Mouse (Mus musculus) cerebellum, adult 2 months (tissue): ENCODE data around the gene Olfr859. TPM values are rescaled to one million over a fixed set of nuclear protein-coding genes. Genes with fewer than 3 reads are reported as not detected.
"Not testable (repeated sequence)": the region's sequence is repeated elsewhere in the genome, so short reads cannot be mapped to it uniquely, and the experiment has no call there.

Experiments used
- DNase-seq, 2 experiments: peaks; one replicate each; pipeline ENCODE4 v3.0.0; 2021
- H3K27ac ChIP-seq: fragments of 200-500 bp; 2 replicates; pipeline ENCODE4 v1.5.1; 2012; ENCODE audit warnings: low read length, control low read depth, inconsistent platforms; ENCODE audit not compliant: insufficient read depth
- H3K27me3 ChIP-seq: fragments of 200-500 bp; 2 replicates; pipeline ENCODE4 v1.6.1; 2012; ENCODE audit warnings: inconsistent platforms, mild to moderate bottlenecking, low read length, moderate library complexity; ENCODE audit not compliant: control insufficient read depth, insufficient read depth
- H3K4me1 ChIP-seq: fragments of 200-500 bp; 2 replicates; pipeline ENCODE4 v1.6.1; 2011; ENCODE audit warnings: low read length; ENCODE audit not compliant: control insufficient read depth, insufficient read depth
- H3K4me3 ChIP-seq: fragments of 200-500 bp; replicated peaks from 2 replicates; pipeline ENCODE3; 2011; ENCODE audit warnings: mild to moderate bottlenecking, low read depth, low read length, control low read depth; ENCODE audit not compliant: insufficient read depth
- CTCF ChIP-seq: fragments of 200-500 bp; IDR thresholded peaks from 2 replicates; pipeline ENCODE4 v1.5.1; 2011; ENCODE audit warnings: low read depth, mild to moderate bottlenecking, control low read depth, low read length, moderate library complexity, borderline replicate concordance; ENCODE audit not compliant: insufficient read depth
- POLR2A ChIP-seq: fragments of 200-500 bp; IDR thresholded peaks from 2 replicates; pipeline ENCODE4 v1.6.1; 2011; ENCODE audit warnings: low read length, control low read depth, borderline replicate concordance; ENCODE audit not compliant: insufficient read depth
- WGBS: fragments of 180-500 bp; shearing (Covaris S2); methylation state at CpG from one replicate; pipeline ENCODE4 v1.1.7; 2018; 5-methylcytosine and 5-hydroxymethylcytosine counted together
- polyA plus RNA-seq: library from polyadenylated mRNA; depleted of rRNA; stranded (reverse); fragments of >200 nt; gene quantifications from 2 replicates; pipeline ENCODE4 v1.2.3, GENCODE M21; 2012; rRNA removed

Gene Olfr859
- not detected in 2 replicates for polyA plus RNA-seq

DNA sequence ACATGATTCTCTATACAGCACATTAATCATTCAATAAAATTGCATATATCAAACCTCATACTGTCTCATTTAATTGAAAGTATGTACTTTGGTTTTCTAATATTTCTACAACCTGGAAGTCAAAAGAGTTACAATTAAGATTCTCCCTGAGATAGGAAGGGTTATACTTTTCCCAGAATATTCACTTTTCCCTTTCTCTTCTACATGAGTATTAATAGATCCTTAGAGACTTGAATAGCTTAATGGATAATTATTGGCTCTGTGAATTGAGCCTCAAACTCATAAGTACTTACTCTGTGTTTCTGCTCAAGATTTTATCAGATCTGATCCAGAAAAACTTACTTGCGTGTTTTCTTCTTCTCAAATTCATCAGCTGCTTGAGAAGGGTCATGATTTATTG is at the start of gene Olfr859:
Gene Olfr859, plus strand, starts transcription at position 301 of the 400 bp plus-strand sequence.
- H3K27me3 ChIP-seq, H3K4me1 ChIP-seq, H3K4me3 ChIP-seq, DNase-seq, H3K27ac ChIP-seq: not testable (repeated sequence)
- WGBS, result 49% methylated on average over 1 of the region's 1 CpGs

DNA sequence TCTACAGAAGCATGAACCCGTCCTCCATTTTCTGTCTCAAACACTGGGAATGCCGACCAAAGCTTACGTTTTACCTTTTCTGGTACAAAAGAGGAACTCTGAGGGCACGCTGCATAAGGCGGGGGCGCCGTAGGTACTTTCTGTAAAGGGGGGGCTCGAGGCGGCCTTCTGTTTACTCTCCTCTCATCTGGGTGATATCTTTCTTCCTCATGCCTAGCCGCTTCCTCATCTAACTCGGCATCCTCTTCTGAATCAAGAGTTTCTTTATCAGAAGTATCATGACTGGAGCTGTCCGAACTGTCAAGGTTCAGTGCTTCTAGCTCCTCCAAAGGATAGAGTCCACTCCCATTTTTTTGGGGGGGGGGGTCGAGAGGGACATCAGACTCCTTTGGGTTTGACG is 35.6 kb upstream of the Olfr859 start:
- Histone ChIP-seq H3K4me1 (no peaks in the 10 kb centered on the region), H3K27me3 (no peaks in the 10 kb centered on the region), H3K27ac (no peak overlapping the region), H3K4me3 (no peak overlapping the region)
- WGBS, result 81% methylated on average over 14 of the region's 14 CpGs
- DNase-seq, result no peak
- TF ChIP-seq CTCF (no peak), POLR2A (no peak)

DNA sequence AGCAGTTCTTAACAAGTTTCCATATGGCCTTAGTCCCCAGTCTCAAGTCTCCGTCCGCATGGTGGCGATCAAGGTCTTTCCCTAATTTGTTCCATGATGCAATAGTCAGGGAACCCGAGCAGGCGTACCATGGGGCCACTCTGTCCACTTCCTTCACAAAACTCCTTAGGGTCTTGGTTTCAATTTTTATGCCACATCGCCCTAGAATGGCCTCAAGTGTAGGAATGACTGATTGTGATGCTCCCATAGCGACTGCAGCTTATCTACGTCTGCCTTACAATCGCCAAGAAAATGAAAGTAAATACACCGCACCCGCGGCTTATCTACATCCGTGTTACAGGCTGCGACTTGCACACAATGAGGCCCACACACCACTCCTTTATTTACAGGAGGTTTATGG is 35.0 kb upstream of the Olfr859 start:
- no peak for DNase-seq
- H3K27me3 ChIP-seq, result no peaks in the 10 kb centered on the region
- no peak for TF ChIP-seq CTCF
- TF ChIP-seq POLR2A, result no peak
- H3K4me1 ChIP-seq, result no peaks in the 10 kb centered on the region
- 94% methylated on average over 14 of the region's 14 CpGs for WGBS
- H3K4me3 ChIP-seq, result no peak overlapping the region
- no peak overlapping the region for H3K27ac ChIP-seq

DNA sequence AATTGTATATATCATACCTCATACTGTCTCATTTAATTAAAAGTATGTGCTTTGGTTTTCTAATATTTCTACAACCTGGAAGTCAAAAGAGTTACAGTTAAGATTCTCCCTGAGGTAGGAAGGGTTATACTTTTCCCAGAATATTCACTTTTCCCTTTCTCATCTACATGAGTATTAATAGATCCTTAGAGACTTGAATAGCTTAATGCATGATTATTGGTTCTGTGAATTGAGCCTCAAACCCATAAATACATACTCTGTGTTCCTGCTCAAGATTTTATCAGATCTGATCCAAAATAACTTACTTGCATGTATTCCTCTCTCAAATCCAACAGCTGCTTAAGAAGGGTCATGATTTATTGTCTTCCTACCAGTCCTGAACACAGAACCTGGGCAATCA is 24.7 kb upstream of the Olfr859 start, which contains the start of gene Olfr58:
Gene Olfr58, plus strand, starts transcription at position 301 of the 400 bp plus-strand sequence.
- H3K4me1 ChIP-seq, result no peaks in the 10 kb centered on the region
- no peak for TF ChIP-seq CTCF
- TF ChIP-seq POLR2A, result no peak
- DNase-seq, result no peak
- H3K4me3 ChIP-seq, result no peak within 1 kb of the TSS
- no peak within 1 kb of the TSS for H3K27ac ChIP-seq
- no peaks in the 10 kb centered on the region for H3K27me3 ChIP-seq

DNA sequence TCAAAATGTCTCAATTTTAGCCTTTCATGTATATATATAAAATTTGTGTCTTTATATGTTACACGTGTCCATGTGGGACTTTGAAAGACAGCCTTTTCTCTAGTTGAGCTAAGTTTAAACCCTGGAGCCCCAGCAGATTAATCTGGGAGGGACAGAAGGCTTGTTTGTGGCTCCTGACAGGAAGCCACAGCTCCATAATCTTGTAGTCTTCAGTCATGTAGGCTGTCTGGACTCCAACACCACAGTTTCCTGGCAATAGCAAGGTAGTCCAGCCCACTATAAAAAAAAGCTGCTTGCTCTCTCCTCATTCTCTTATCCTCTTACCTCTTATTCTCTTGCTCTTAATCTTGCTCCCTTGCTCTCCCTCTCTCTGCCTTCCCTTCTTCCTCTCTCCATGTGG is 1.7 kb upstream of the Olfr859 start:
- WGBS, result 61% methylated on average over 1 of the region's 1 CpGs
- TF ChIP-seq CTCF, result no peak
- no peak for TF ChIP-seq POLR2A
- no peak overlapping the region for H3K27ac ChIP-seq

DNA sequence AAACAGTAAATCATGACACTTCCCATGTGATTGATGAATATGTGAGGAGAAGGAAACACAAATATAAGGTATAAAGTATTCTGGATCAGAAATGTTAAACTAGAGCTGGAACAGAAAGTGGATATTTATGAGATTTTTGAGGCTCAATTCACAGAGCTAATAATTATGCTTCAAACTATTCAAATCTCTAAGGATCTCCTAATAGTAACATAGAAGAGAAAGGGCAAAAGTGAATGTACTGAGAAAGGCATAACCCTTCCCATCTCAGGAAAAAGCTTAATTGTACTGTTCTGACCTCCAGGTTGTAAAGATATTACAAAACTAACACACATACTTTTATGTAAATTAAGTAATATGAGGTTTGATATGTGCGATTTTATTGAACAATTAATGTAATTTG is 44.9 kb downstream of the Olfr859 start, which contains the start of gene Olfr860:
Gene Olfr860, minus strand, starts transcription at position 101 of the 400 bp plus-strand sequence.
- H3K4me3 ChIP-seq, result no peak within 1 kb of the TSS
- no peak for DNase-seq
- H3K4me1 ChIP-seq, result no peaks in the 10 kb centered on the region
- 78% methylated on average over 1 of the region's 1 CpGs for WGBS
- no peaks in the 10 kb centered on the region for H3K27me3 ChIP-seq
- no peak within 1 kb of the TSS for H3K27ac ChIP-seq
- TF ChIP-seq POLR2A (no peak), CTCF (no peak)

More for the DNA sequence above, 1.7 kb upstream of the Olfr859 start:
- H3K4me1 ChIP-seq, result no peaks in the 10 kb centered on the region
- no peak for DNase-seq
- no peaks in the 10 kb centered on the region for H3K27me3 ChIP-seq
- H3K4me3 ChIP-seq, result no peak overlapping the region

Other genes with a start within 250 kb of the Olfr859 start
- not detected in 2 replicates for gene Olfr854, start 237.5 kb upstream of the Olfr859 start, polyA plus RNA-seq
- gene Olfr855, start 222.3 kb upstream of the Olfr859 start, polyA plus RNA-seq, result not detected in 2 replicates
- gene Zfp317, start 182.8 kb upstream of the Olfr859 start, polyA plus RNA-seq, result 24.2 and 25.8 TPM in 2 replicates
- 0.20 TPM in 1 of 2 replicates, not detected in the other for gene Olfr857, start 95.5 kb upstream of the Olfr859 start, polyA plus RNA-seq
- gene Olfr58, start 24.6 kb upstream of the Olfr859 start, polyA plus RNA-seq, result not detected in 2 replicates
- gene Olfr860, start 44.8 kb downstream of the Olfr859 start, polyA plus RNA-seq, result not detected in 2 replicates
- gene Olfr862, start 83.1 kb downstream of the Olfr859 start, polyA plus RNA-seq, result not detected in 2 replicates
- gene Olfr77, start 112.0 kb downstream of the Olfr859 start, polyA plus RNA-seq, result not detected in 2 replicates
- not detected in 2 replicates for gene Olfr866, start 223.1 kb downstream of the Olfr859 start, polyA plus RNA-seq